Mouse (Mus musculus) adrenal gland, adult 18-20 months (tissue): Measurements from ENCODE around the gene Hsp90b1. TPM values are rescaled to one million over a fixed set of nuclear protein-coding genes. Genes with fewer than 3 reads are reported as not detected.
"Not testable (repeated sequence)": the region's sequence is repeated elsewhere in the genome, so short reads cannot be mapped to it uniquely, and the experiment has no call there.

Source experiments
- DNase-seq, 2 experiments: peaks; one replicate each; pipeline ENCODE4 v3.0.0; 2021 to 2022; ENCODE audit warnings: low spot score in 2 of 2
- microRNA-seq, 2 experiments: library from miRNA; unstranded; fragments of <30 nt; microRNA quantifications; one replicate each; pipeline ENCODE4 v1.2.0; 2021; ENCODE audit warnings: borderline number of aligned reads in 2 of 2
- total RNA-seq, 2 experiments: library from RNA; stranded (reverse); gene quantifications; 1 replicate in 1 of 2; 2 replicates in 1 of 2; pipeline ENCODE4 v1.2.3; 2021

The Hsp90b1 gene
- total RNA-seq, 2 experiments from 2014 or later = 593 to 704 TPM

DNA sequence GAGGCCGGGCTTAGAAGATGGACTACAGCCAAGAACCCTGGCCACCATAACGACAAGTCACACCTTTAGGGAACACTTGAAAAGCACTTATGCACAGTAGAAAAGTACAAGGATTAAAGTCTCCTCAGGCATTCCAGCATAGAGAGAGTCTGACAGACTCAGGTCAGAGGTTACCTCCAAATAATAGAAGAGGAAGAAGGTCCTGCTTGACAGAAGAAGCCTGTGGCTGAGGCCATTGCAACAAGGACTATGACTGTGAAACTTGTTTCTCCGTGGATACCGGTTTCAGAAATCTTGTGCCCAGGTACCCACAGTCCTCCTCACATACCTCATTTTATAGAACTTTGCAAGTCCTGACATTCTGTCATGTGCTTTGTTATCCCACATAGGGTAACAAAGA is 34.8 kb downstream of the Hsp90b1 start:
- DNase-seq = not testable (repeated sequence)

Small RNA genes within 50 kb of the gene (microRNA-seq; reads per million reads assigned to microRNA genes)
- gene Gm25745 = 2.8 to 6.7 reads per million in 2 experiments

Other genes with a start within 250 kb of the Hsp90b1 start
- 1 to 10 TPM; 1.6 to 1.9 TPM for gene Syn3, start 206.6 kb downstream of the Hsp90b1 start, total RNA-seq
- 1 to 10 TPM; 2.3 to 3.1 TPM for gene Ttc41, start 302 bp upstream of the Hsp90b1 start, total RNA-seq
- 10 to 100 TPM; 12.4 to 15.9 TPM for gene Gm49358, start 58.5 kb upstream of the Hsp90b1 start, total RNA-seq
- gene Nt5dc3, start 73.5 kb upstream of the Hsp90b1 start, total RNA-seq = 10 to 100 TPM; 39.3 to 46.3 TPM